Mouse (Mus musculus): ENCODE measurements around the gene Stra6l. TPM values are rescaled to one million over a fixed set of nuclear protein-coding genes. Genes with fewer than 3 reads are reported as not detected.
A peak's percentile ranks its signal among the peaks of the same experiment; 100 is the strongest.

Gene Stra6l
- total RNA-seq (2021), result not detected

DNA sequence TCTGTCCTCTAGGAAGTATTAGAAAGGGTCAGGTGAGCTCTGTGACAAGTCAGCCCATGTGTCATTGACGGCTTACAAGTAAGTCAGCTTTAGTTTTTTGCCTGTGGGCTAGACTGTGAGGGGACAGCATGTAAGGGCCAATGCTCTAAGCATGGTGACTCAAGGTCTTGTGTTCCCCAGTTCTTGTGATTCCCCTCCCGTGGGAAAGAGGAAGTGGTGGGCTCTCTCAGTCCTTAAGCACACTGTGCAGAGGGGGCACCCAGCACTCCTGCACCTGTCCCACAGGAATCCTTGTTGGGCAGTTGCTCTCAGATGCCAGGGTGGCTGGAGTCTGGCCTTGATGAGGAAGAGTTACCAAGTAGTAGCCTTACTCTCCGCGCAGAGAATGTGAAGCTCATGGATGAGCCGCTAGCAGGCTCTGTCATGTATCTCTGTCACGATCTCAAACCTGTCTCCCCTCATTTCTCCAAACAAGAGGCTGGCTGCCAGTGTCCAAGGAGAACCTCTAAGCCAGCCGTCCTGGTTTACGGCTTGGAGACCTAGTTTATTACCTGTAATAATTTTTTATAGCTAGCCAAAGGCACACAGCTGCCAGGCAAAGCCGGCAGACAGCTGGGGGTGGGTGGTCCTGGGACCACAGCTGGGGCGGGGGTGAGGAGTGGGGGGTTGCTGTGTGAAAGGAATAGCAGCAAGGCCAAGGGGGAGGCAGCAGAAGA lies at the start of gene Stra6l:
Stra6l (plus strand) TSS at position 556 of the 716 bp plus-strand sequence.
- DNase-seq, result no peak

DNA sequence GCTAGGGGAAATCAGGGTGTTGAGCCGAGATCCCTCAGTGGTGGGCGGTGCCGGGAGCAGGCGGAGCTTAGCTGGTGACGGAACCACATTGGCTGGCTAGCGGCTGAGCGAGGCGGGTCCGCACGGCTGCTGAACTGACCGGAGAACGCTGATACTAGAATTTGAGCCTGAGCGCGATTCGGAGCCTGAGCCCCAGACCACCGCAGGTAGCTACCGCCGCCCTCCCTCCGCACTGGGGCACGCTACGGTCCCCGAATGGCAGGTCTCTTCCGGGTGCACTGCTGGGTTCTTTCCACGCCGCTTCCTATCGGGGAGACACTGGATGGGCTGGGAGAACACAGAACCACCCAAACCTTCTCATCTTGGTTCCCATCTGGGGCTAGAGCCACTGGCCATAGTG lies 49.5 kb upstream of the Stra6l start, which contains the start of gene Aldh1b1:
Aldh1b1 (plus strand) TSS at position 59 of the 400 bp plus-strand sequence.
- peak; percentile 64 to 75 for DNase-seq

DNA sequence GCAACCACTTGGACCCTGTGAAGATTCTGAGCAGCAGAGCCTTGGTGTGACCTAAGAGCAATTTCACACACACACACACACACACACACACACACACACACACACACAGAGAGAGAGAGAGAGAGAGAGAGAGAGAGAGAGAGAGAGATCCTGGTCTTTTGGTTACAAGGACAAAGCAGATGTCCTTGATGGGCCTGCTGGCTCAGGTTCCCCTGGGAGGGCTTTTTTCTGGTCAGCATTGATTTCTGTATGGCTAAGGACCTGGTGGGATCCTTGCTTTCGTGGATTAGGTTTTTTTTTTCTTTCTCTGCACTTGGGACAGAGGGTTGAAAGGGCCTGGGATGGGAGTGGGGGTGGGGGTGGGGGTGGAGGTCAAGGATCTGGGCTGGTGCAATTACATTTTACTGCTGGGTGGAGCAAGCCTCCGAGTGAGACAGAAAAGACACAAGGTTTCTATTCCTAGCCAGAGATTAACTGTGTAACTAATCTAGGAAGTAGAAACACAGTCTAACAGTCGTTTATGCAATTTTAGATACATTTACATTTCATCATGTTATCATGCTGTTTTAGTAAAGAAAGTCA lies 48.4 kb upstream of the Stra6l start:
- DNase-seq, result no peak

DNA sequence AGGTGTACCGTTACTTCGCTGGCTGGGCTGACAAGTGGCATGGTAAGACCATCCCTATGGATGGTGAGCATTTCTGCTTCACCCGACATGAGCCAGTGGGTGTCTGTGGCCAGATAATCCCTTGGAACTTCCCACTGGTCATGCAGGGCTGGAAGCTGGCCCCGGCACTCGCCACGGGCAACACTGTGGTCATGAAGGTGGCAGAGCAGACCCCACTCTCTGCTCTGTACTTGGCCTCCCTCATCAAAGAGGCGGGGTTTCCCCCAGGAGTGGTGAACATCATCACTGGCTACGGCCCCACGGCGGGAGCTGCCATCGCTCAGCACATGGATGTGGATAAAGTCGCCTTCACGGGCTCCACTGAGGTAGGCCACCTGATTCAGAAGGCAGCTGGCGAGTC lies 45.6 kb upstream of the Stra6l start:
- DNase-seq, result no peak

DNA sequence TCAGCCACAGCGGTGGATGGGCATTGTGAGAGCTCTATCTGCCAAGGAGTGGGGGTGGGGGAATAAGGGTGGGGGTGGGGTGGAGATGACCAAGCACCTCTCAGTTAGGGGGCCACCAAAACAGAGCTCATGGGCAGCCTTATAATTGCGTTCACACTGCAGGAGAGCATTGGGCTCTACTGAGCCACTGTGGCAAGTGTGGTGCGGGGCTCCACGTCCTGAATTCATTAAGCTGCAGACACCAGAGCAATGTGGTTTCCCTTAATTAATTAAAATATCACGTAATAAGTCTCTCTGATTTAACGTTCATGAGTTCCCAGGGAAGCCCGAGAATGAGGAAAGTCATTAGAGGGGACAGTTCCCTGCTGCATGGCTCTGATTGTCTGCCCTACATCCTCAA lies 40.4 kb upstream of the Stra6l start:
- no peak for DNase-seq

DNA sequence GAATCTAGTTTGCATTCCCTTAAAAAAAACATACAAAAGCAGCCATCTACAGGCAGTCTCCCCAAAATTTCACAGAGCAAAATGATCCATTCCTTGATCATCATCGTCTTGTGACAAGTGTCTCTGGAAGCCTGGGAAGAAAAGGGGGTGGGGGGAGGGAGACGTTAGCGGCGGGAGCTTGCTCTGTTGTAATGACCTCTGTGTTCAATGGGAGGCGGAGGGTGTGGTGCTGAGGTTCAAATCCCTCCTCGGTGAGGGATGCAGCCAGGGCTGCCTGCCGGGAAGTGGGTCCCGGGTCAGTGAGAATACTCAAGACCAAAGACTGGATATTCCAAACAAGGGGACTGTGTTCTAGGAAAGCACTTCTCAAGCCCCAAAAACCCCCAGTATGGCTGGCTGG lies 37.2 kb upstream of the Stra6l start:
- no peak for DNase-seq

DNA sequence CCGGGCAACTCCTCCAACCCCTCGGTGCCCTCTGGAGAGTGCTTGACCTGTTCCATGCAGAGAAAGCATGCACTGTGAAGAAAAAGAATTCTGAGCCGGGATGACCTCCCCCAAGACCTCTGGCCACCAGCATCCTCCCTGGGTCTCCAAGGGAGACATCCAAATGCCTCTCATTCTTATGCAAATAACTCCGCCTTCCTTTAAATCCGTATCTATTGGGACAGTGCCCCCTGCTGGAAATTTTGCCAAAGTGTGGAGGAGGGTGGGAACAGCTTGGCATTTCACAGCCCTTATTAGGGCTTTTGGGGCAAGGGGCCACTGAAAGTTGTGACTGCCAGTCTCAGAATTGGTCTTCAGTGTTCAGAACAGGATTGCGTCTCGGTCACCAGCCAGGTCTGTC lies 32.9 kb upstream of the Stra6l start:
- DNase-seq, result peak; percentile 37 to 45

DNA sequence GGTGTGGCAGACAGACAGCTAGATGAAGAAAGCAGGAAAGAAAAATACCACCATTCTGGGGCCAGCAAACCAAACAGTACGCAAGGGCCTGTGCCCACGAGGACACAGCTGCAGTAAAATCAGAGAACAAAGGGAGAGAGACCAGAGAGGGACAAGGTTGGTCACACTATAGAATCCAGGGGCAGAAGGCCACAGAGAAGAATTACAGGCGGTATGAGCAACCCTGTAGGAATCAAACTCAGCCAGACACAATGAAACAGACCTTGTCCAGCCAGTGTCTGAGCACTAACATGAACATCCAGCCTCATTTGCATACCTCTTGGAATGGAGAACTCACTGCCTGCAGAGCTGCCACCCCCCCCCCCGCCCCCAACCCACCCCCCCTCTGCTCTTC lies 29.7 kb upstream of the Stra6l start:
- DNase-seq, result no peak

DNA sequence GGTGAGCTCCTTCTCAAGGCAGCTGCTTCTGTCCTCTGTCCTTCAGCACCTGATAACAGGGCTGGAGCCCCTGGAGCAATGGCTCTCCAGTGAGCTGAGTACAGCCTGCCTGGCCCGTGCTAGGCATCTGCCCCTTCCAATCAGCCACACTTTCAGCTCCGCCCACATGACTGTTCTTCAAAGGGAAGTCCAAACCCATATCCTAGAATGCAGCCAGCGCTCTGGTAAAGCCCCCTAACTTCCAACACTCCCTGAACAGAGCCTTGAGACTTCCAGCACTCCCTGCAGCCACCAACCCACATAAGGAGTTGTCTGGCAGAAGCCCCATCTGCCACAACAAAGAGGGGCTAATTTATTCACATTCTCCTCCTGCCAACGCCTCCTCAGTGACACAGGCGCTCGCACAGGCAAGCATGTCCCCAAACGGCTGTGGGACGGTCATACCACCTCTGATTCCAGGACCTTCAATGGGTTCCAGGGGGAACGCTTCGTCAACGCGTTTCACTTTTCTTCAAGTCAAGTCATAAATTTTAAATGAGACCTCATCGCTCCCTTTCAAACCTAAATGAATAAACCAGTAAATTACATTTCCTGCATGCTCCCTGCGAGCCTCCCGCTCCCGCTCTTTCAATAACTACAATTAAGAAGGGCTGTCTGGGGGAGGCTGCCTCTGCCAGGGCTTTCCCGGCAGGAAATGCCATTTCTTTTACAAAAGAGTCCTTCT lies 29.1 kb upstream of the Stra6l start:
- DNase-seq, result peak in 1 of 2 experiments; percentile 37

DNA sequence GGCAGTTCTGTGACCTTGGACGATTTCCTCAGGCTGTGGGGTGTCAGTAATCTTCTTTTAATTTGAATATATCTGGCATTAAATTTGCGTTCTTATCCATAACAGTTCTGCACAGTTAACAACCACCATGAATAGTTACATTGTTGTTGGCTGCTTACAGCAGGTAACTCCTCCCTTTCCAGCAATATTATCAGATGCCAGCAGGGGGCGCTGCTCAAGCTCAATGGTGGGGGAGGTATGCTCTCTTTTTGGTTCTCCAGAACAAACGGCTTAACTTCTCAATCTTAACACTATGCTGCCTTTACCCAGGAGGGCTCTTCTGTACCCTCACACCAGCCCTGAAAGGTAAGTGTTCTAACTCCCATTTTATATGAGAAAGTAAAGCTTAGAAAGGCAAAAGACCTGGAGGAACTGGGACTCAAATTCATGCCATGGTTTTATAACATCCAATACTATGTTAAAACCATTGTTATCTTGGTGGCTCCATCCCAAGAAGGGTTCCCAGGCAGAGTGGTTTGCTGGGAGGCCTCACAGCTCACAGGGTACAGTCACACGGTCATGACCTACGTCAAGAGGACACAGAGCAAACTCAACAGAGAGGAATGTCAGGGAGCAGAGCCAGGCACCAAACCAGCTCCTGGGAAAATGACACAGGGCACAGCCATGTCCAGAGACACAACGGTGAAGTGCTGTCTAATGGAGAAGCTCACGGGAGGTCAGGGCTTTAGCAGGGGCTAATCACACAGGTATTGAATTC lies 28.2 kb upstream of the Stra6l start:
- peak; percentile 57 to 69 for DNase-seq

DNA sequence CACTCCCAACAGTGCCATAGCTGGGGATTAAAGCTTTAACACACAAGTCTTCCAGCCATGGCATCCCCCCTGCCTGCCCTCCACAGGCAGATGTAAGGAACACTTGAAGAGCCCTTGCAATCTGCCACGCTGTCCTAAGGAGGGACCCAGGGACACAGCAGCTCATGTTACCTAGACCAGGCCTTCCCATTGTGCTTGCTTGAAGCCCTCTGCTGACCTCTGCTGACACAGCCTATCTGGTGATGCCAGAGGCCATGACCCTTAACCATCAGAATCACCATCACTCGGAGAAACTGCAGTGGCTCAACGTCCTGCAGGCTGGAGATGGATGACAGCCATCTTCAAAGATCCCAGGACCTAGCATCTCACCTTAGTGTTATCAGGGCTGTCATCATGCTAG lies 26.5 kb upstream of the Stra6l start:
- no peak for DNase-seq

DNA sequence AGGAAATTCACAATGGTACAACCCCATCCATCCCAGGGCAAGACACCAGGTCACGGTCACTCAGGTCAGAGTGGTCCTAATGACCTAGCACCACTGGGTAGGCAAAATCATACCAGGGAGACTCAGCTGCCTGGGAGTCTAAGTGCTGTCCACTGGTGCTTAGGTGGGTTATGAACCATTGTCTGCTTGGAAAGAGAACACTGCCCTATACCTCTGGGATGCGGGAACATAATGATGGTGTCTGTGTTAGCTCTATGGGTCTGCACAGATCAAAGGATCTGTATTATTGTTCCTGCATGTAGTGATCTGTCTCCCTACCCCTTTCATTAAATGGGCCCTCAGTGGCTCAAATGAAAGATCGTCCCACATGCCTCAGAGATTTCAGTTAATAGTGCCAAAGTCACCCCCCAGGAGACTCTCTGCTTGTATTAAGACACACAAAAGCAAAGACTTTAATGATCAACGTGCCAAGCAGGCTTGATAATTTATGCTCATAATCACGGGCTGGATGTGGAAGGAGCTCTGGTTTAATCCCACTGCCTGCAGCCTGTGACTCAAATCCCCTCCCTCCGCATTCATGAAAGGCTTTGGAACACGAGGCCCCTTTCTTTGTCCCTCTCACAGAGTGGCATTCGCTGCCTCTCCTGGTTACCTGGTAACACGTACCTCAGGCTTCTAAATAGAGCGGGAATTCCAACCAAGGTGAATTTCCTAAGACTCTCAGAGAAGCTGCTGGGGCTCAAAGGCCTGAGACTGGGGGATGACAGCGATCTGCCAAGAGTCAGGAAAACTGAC lies 25.5 kb upstream of the Stra6l start:
- no peak for DNase-seq

DNA sequence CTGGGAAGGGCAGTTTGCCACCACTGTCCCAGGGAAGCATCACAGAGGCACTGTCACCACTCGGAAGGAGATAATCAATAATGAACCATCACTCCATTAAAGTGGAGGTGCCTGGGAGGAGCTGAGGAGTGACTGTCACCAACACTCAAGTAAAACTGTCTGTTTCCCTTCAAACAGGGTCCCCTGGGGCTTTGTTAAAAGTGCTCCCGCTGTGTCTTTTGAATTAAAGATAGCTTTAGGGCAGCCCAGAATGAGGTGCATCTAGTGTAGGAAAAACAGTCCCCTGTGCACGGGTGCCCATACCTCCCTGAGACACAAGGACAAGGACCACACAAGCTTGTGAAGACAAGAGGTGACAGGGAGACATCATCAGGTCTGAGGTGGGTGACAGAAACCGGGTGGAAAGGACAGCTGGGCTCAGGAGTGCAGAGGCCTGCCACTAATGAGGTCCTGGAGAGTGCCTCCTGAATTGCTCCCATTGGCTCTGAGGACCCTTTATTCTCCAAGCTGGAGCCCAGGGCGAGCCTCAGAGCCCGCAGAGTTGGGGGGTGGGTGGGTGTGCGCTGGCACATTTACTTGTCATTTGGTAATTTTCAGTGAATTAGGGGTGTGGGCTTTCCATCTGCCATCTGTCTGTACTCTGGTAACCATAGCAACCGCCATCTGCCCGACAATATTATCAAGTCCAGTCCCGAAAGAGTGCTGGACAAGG lies 24.3 kb upstream of the Stra6l start:
- no peak for DNase-seq

DNA sequence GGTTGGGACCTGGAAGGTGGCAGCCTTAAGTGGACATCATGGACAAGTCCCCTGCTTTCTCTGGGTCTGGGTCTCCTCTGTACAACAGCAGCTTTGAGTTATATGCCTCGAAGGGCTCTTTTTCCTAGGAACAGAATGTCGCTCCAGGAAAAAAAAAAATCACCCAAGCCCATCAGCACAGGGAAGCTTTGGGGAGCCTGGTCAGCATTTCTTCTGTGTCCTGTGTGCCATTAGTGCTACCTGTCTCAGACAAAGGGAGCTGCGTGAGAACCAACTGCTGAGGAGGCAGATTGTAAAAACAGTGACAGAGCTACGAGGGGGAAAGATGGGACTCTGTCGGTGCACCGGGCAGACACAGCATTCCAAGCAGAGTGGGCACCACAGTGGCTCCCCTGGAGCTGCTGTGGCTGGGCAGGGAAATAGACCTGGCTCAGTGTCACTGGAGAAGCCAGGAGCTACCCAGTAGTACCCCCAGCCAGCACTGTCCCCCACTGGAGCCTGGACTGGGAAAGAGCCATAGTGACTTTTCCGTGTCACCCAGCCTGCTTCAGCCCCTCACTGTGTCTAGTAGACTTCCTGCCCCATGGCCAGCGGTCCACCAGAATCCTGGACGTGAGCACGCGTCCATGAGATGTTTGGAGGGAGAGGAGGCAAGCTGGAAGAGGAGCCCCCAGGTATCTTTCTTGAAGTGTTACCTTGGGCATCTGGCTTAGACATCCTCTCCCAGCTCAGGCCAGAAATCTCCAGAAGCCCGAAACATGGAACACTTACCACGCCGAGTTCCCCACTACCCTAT lies 23.5 kb upstream of the Stra6l start:
- no peak for DNase-seq

DNA sequence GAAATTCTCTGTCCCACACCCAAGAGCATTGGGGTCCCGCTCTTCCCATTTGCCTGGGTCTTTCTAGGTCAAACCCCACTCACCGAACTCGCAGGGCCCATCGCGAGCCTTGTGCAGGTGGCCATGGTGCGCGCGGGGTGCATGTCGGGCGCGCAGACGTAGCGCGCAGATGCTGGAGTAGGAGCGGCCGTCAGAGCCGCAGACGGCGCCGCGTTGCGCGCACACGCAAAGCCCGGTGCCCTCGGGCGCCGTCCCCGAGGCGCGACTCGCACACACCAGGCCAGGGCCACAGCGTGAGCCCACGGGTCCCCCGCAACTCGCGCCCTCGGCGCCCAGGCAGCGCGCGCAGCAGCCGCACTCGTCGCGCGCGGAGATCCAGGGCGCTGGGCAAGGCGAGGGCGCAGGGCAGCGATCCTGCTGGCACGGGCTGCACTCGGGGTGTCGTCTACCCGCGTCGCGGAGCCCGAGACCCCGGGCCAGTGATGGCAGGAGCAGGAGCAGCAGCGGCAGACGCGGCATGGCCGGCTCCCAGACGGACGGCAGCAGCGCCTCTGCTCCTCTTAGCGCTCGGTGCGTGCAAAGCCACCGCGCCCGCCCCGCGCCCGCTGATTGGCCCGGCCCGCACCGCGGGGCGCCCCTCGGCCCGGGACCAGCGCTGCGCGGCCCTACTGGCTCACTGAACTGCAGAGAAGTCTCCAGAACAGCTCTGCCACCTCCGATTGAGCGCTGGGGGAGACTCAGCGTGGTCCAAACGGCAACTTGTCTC lies 22.0 kb upstream of the Stra6l start, which contains the start of gene Igfbpl1:
Igfbpl1 (minus strand) TSS at position 649 of the 766 bp plus-strand sequence.
- no peak for DNase-seq

DNA sequence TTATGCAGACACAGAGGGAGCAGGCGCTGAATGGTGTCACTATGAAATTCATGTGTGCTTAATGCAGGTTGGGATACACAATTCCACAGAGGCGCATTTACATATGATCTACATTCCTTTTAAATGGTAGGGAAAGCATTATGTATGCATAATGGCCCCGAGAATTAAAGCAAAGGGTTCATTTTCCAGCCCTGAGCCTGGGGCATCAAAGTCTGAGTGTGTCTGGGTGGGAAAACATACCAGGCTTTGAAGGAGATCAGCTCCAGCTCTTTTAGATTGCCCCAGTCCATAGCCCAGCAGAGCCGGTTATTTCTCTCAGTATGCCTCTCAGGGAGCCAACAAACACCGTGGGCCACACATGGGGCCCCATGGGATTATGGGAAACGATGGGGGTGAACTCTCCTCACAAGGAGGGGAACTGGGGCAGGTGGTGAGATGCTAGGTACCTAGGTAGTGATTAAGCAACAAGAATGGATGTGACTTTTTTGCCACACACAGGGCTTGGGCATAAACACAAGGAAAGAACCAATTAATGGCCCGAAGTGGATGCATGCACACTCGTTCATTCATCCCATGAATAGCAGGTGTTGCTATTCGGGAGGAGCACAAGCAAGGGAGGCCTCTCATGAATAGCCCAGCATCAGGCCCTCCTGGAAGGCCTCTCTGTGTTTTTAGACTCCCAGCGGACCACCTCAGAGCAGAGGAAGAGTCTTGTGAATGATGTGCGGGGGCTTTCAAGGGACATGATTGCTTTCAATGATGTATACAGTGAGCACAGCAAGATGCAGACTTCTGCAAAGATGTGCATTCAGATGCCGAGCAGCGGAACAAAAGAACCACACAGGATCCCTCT lies 18.3 kb upstream of the Stra6l start:
- DNase-seq, result no peak

DNA sequence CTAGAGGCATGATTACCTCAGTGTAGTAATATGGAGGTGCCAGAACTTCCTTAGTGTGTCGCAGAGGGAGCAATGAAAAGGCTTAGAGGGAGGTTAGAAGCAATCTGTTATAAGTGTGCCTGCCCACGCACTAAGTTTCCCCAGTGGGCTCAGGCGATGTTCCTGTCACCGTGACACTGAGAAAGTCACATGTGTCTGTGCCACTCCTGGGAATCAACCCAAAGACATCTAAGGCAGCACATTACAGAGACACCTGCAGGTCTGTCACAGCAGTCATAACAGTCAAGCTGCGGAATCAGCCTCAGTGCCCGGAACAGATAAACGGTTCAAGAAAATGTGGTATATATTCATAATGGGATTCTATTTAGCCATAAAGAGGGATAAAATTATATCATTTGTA lies 16.5 kb upstream of the Stra6l start:
- no peak for DNase-seq

DNA sequence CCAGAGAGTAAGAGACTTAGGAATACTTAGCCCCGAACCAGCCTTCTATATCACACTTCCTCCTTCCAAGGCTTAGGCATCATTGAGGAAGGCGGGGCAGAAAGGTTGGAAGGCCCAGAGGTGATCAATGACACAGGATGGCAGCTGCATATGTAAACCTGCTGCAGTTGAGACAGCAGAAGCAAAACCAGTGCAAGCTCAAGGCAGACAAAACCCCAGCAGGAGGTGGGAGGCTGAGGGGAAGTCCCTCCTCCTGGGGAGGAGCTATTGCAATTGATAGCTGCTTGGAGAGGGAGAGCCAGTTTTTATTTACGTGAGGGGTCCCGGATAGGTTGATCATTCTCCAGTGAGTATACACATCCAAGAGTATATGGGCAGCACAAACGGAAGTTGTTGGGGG lies 15.0 kb upstream of the Stra6l start:
- DNase-seq, result no peak

DNA sequence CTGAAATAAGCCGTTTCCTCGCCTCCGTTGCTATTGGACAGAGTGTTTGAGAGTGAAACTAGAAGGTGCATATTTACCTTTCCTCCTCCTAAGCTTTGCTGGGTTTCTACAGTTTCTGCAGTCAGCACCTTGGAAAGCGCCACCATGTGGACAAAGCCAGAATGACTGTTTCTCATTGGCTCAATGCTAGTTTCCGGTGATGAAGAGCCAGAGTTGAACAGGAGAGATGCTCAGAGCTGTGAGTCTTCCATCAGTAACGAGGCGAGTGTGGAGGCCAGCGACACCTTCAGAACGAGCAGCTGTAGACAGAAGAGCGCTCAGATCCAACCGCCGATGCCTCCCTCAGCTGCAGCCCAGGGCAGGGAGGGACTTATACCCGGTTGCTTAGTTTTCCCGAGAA lies 4.1 kb upstream of the Stra6l start:
- peak; percentile 20 to 24 for DNase-seq

Data from layer of hippocampus, postnatal 36 days (tissue).